Mouse (Mus musculus) CH12.LX (cell line): ENCODE measurements at regions not wholly inside any gene's neighbourhood (a gene's known extent, or its start where the extent isn't known, plus 50 kb on each side); places are given as distances from the start of the nearest gene placed in this dataset.

Experiments used
- DNase-seq: peaks from one replicate; pipeline ENCODE4 v3.0.0-alpha.2; 2013; ENCODE audit errors: extremely low read depth
- H3K27ac ChIP-seq: 2 replicates; pipeline ENCODE4 v1.5.1; 2012; ENCODE audit warnings: low read depth, mild to moderate bottlenecking, control low read depth, moderate library complexity; ENCODE audit not compliant: insufficient read depth
- H3K27me3 ChIP-seq: replicated peaks from 2 replicates; pipeline ENCODE3; 2012; ENCODE audit warnings: inconsistent platforms
- H3K36me3 ChIP-seq, 2 experiments: replicated peaks in 1 of 2; 2 replicates each; pipeline versions ENCODE3 to v1.6.1; 2012; ENCODE audit warnings: inconsistent platforms in 1 of 2, low read length in 1 of 2, mild to moderate bottlenecking in 1 of 2, mixed read lengths in 1 of 2, moderate library complexity in 1 of 2; ENCODE audit not compliant: control insufficient read depth in 1 of 2, insufficient read depth in 1 of 2
- H3K4me1 ChIP-seq, 2 experiments: 2 replicates each; pipeline ENCODE4 v1.6.1; 2012; ENCODE audit warnings: inconsistent platforms in 1 of 2, moderate library complexity in 1 of 2; ENCODE audit not compliant: insufficient read depth in 2 of 2, control insufficient read depth in 1 of 2
- H3K4me2 ChIP-seq: 2 replicates; pipeline ENCODE4 v1.6.1; 2012; ENCODE audit warnings: low read depth, mild to moderate bottlenecking, control low read depth; ENCODE audit not compliant: poor library complexity, insufficient read depth, severe bottlenecking
- H3K4me3 ChIP-seq, 3 experiments: fragments of 150-350 bp in 1 of 3; sonication (generic) in 1 of 3; replicated peaks in 1 of 3; 2 replicates each; pipeline versions ENCODE3 to v1.5.1; 2011 to 2012; ENCODE audit warnings: low read depth in 2 of 3, low read length in 2 of 3, mild to moderate bottlenecking in 2 of 3, moderate library complexity in 2 of 3, control low read depth in 1 of 3, improper control_type of control experiment in 1 of 3, inconsistent platforms in 1 of 3, mixed read lengths in 1 of 3; ENCODE audit not compliant: poor library complexity in 1 of 3
- H3K79me2 ChIP-seq: replicated peaks from 2 replicates; pipeline ENCODE4 v1.6.1; 2012; ENCODE audit warnings: mild to moderate bottlenecking, moderate library complexity; ENCODE audit not compliant: control insufficient read depth, poor library complexity, insufficient read depth, severe bottlenecking; ENCODE audit errors: extremely low read depth
- H3K9ac ChIP-seq: 2 replicates; pipeline ENCODE4 v1.6.1; 2012; ENCODE audit warnings: low read depth, mild to moderate bottlenecking, control low read depth, moderate library complexity; ENCODE audit not compliant: insufficient read depth
- H3K9me3 ChIP-seq: replicated peaks from 2 replicates; pipeline ENCODE3; 2012; ENCODE audit warnings: low read length, inconsistent platforms, mixed read lengths
- CHD1 ChIP-seq: IDR thresholded peaks from 2 replicates; pipeline ENCODE4 v1.6.1; 2012; ENCODE audit warnings: low read depth, low read length, improper control_type of control experiment, inconsistent platforms
- CHD2 ChIP-seq: IDR thresholded peaks from 2 replicates; pipeline ENCODE4 v1.6.1; 2011; ENCODE audit warnings: low read length, improper control_type of control experiment
- CTCF ChIP-seq, 2 experiments: IDR thresholded peaks in 1 of 2; conservative IDR thresholded peaks in 1 of 2; 2 replicates each; pipeline ENCODE4 v1.5.1; 2011 to 2012; ENCODE audit warnings: low read depth in 2 of 2, low read length in 2 of 2, improper control_type of control experiment in 1 of 2, inconsistent platforms in 1 of 2, mild to moderate bottlenecking in 1 of 2, moderate library complexity in 1 of 2
- ELF1 ChIP-seq: IDR thresholded peaks from 2 replicates; pipeline ENCODE4 v1.6.1; 2014; ENCODE audit warnings: low read depth, mild to moderate bottlenecking, inconsistent platforms, low read length, improper control_type of control experiment
- EP300 ChIP-seq: IDR thresholded peaks from 2 replicates; pipeline ENCODE4 v1.6.1; 2011; ENCODE audit warnings: low read length, improper control_type of control experiment
- ETS1 ChIP-seq: conservative IDR thresholded peaks from 2 replicates; pipeline ENCODE4 v1.6.1; 2012; ENCODE audit warnings: low read depth, mild to moderate bottlenecking, inconsistent platforms, low read length, improper control_type of control experiment, moderate library complexity
- GABPA ChIP-seq: IDR thresholded peaks from 2 replicates; pipeline ENCODE4 v1.6.1; 2012; ENCODE audit warnings: low read depth, low read length, improper control_type of control experiment, inconsistent platforms; ENCODE audit not compliant: insufficient replicate concordance
- HCFC1 ChIP-seq: IDR thresholded peaks from 2 replicates; pipeline ENCODE4 v1.6.1; 2012; ENCODE audit warnings: low read depth, mild to moderate bottlenecking, inconsistent platforms, low read length, improper control_type of control experiment
- JUND ChIP-seq: conservative IDR thresholded peaks from 2 replicates; pipeline ENCODE4 v1.6.1; 2011; ENCODE audit warnings: low read depth, low read length, improper control_type of control experiment
- MEF2A ChIP-seq: IDR thresholded peaks from 2 replicates; pipeline ENCODE4 v1.6.1; 2014; ENCODE audit warnings: low read depth, mild to moderate bottlenecking, inconsistent platforms, low read length, improper control_type of control experiment, borderline replicate concordance
- NRF1 ChIP-seq: IDR thresholded peaks from 2 replicates; pipeline ENCODE4 v1.6.1; 2014; ENCODE audit warnings: low read depth, mild to moderate bottlenecking, inconsistent platforms, low read length, improper control_type of control experiment, moderate library complexity
- POLR2AphosphoS2 ChIP-seq: IDR thresholded peaks from 2 replicates; pipeline ENCODE4 v1.6.1; 2011; ENCODE audit warnings: low read depth, low read length, improper control_type of control experiment
- RAD21 ChIP-seq: IDR thresholded peaks from 2 replicates; pipeline ENCODE4 v1.6.1; 2011; ENCODE audit warnings: low read depth, mild to moderate bottlenecking, low read length, improper control_type of control experiment, moderate library complexity
- RCOR1 ChIP-seq: conservative IDR thresholded peaks from 2 replicates; pipeline ENCODE4 v1.6.1; 2012; ENCODE audit warnings: low read depth, mild to moderate bottlenecking, inconsistent platforms, low read length, improper control_type of control experiment
- SMC3 ChIP-seq: IDR thresholded peaks from 2 replicates; pipeline ENCODE4 v1.6.1; 2011; ENCODE audit warnings: low read depth, low read length, improper control_type of control experiment
- TCF12 ChIP-seq: IDR thresholded peaks from 2 replicates; pipeline ENCODE4 v1.6.1; 2014; ENCODE audit warnings: low read depth, mild to moderate bottlenecking, inconsistent platforms, low read length, improper control_type of control experiment
- USF2 ChIP-seq: conservative IDR thresholded peaks from 2 replicates; pipeline ENCODE4 v1.6.1; 2011; ENCODE audit warnings: low read depth, low read length, improper control_type of control experiment
- ZC3H11A ChIP-seq: IDR thresholded peaks from 2 replicates; pipeline ENCODE4 v1.6.1; 2012; ENCODE audit warnings: low read depth, mild to moderate bottlenecking, inconsistent platforms, low read length, improper control_type of control experiment
- ZKSCAN1 ChIP-seq: IDR thresholded peaks from 2 replicates; pipeline ENCODE4 v1.6.1; 2012; ENCODE audit warnings: low read depth, inconsistent platforms, low read length, improper control_type of control experiment, borderline replicate concordance
- ZMIZ1 ChIP-seq: IDR thresholded peaks from 2 replicates; pipeline ENCODE4 v1.6.1; 2012; ENCODE audit warnings: low read depth, mild to moderate bottlenecking, inconsistent platforms, low read length, improper control_type of control experiment
- dilution Hi-C: fragments of 300-500 bp; cut with MboI; formaldehyde crosslinking; loops from 2 replicates; pipeline ENCODE4 v1.14.3; 2020; ENCODE audit warnings: low sequenced_read_pairs; ENCODE audit not compliant: extremely low pct_unique_long_range_greater_than_20kb, extremely low pct_ligation_motif_present
- in situ Hi-C: fragments of 300-500 bp; cut with MboI; formaldehyde crosslinking; loops from 3 replicates; pipeline ENCODE4 v1.14.3; 2019; ENCODE audit warnings: low sequenced_read_pairs, low pct_ligation_motif_present, low pct_unique_long_range_greater_than_20kb, mixed read lengths

DNA sequence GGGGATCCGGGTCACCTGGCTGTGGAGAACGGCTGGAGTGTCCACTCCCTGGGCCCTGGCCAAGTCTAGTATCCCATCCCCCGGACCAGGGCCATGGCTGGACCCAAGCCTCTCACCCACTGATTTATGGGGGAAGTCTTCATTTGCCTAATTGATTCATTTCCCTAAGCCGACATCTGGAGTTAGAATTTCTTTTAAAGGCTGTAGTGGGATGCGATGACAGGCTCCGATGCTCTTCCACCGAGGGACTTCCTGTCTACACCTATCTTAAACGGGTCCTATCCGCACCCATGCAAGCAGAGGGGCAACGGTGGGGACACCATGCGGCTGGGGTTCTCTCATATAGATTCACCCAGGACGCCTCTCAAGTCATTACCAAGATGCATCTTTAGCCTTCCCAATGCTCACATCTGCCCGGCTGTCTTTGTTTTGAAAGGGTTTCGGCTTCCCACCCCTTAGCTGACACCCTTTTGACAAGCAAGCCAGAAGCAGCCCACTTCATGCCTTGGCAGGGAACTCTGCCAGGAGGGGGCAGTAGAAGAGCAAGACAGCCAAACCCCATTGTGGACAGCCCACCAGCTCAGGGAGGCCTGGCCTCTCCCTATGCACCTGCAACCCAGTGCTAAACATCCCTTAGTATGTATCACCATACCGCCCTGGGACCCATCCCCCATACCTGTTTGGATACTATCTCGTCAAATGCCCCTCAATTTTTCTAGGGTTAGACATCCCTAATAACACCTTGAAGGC is 402.4 kb upstream of the 3110018I06Rik start:
- H3K4me1 ChIP-seq: no peaks in the 10 kb centered on the region
- no peaks in the 10 kb centered on the region for H3K27me3 ChIP-seq
- no peak overlapping the region for H3K9ac ChIP-seq
- no peak overlapping the region for H3K4me3 ChIP-seq
- in situ Hi-C loops: no loop called here
- no peak for DNase-seq
- TF ChIP-seq ETS1 (no peak), RAD21 (no peak), CTCF (conservative IDR thresholded peaks at IDR 0.05 in 1 of 2, IDR thresholded peaks at IDR 0.05 in 1 of 2; ENCODE audit: low read depth in 2 of 2, low read length in 2 of 2) (no peak), CHD1 (no peak), CHD2 (no peak), EP300 (no peak), ELF1 (no peak), TCF12 (no peak), SMC3 (no peak), HCFC1 (no peak), JUND (no peak), RCOR1 (no peak), NRF1 (no peak), ZKSCAN1 (no peak), GABPA (no peak)
- TF ChIP-seq, all 38 proteins: peak for 0
- Histone ChIP-seq H3K36me3 (no peaks in the 10 kb centered on the region), H3K4me2 (no peak overlapping the region), H3K79me2 (no peaks in the 10 kb centered on the region), H3K9me3 (peaks cover 72% of the 10 kb centered on the region), H3K27ac (no peak overlapping the region)
- dilution Hi-C loops: no loop called here

DNA sequence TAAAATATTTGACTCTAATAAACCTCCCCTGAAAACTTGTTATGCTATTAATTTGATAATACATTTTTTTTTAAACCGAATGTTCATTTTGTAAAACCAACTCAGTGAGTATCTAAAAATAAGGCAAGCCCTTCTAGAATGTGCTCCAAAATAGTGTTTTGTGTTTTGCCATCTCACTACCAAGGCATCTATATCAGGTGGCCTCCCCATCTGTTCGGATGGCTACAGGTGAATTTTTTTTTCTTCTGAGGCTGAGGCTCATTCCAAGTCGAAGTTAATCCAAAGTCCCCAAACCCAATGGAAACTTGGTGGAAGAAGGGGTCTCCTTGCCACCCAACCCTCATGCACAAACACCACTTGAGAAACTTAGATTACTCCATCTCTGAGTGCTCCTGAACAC is 396.3 kb upstream of the 3110018I06Rik start:
- Histone ChIP-seq H3K27ac (no peak overlapping the region), H3K9ac (no peak overlapping the region), H3K4me2 (no peak overlapping the region), H3K79me2 (no peaks in the 10 kb centered on the region), H3K36me3 (no peaks in the 10 kb centered on the region), H3K4me3 (no peak overlapping the region), H3K27me3 (no peaks in the 10 kb centered on the region), H3K9me3 (peaks cover 71% of the 10 kb centered on the region), H3K4me1 (no peaks in the 10 kb centered on the region)
- in situ Hi-C loops: no loop called here
- TF ChIP-seq MEF2A: no peak
- no peak for TF ChIP-seq ZMIZ1
- no peak for TF ChIP-seq RCOR1
- TF ChIP-seq SMC3: no peak
- TF ChIP-seq CHD1: no peak
- TF ChIP-seq ZC3H11A: no peak
- TF ChIP-seq POLR2AphosphoS2: no peak
- no peak for TF ChIP-seq ELF1
- TF ChIP-seq USF2: no peak
- no peak for TF ChIP-seq CHD2
- TF ChIP-seq ETS1: no peak
- dilution Hi-C loops: no loop called here
- DNase-seq: no peak
